Mouse (Mus musculus): ENCODE data around the gene Apobec2. TPM values are rescaled to one million over a fixed set of nuclear protein-coding genes. Genes with fewer than 3 reads are reported as not detected.
A peak's percentile ranks its signal among the peaks of the same experiment; 100 is the strongest.

Gene Apobec2
- polyA plus RNA-seq, 1 experiment = 0.13 TPM

- TF ChIP-seq CTCF (IDR thresholded peaks at IDR 0.05; ENCODE audit: extremely low read depth, insufficient read depth, low read length) = no peak
- no peak for TF ChIP-seq POLR2A (IDR thresholded peaks at IDR 0.05; ENCODE audit: extremely low read depth, insufficient read depth, low read length)
- H3K4me3 ChIP-seq (ENCODE audit: insufficient read depth, low read length) = no peak overlapping the region; the same call in 1 of the 2 replicates
- no peak overlapping the region for H3K27ac ChIP-seq (ENCODE audit: insufficient read depth, low read length)
- H3K4me1 ChIP-seq (ENCODE audit: control insufficient read depth, insufficient read depth, low read length) = peaks cover 5% of the 10 kb centered on the region; the same call in 1 of the 2 replicates
These were observed 21.5 kb downstream of the Apobec2 start for GRCm38 (mm10) chr17:48411241-48411640.

GRCm38 (mm10) chr17:48410299-48410785 lies 22.4 kb downstream of the Apobec2 start:
- peak overlapping the region; percentile 71 for H3K4me3 ChIP-seq (ENCODE audit: insufficient read depth, low read length)
- peak overlapping the region; percentile 77 for H3K27ac ChIP-seq (ENCODE audit: insufficient read depth, low read length)
- no peak for TF ChIP-seq POLR2A (IDR thresholded peaks at IDR 0.05; ENCODE audit: extremely low read depth, insufficient read depth, low read length)
- H3K4me1 ChIP-seq (ENCODE audit: control insufficient read depth, insufficient read depth, low read length) = peaks cover 5% of the 10 kb centered on the region; the same call in 1 of the 2 replicates

- Histone ChIP-seq H3K27ac (ENCODE audit: insufficient read depth, low read length) (peak within 1 kb of the TSS; percentile 97), H3K4me1 (ENCODE audit: control insufficient read depth, insufficient read depth, low read length) (peaks cover 5% of the 10 kb centered on the region; the same call in 1 of the 2 replicates), H3K4me3 (ENCODE audit: insufficient read depth, low read length) (peak within 1 kb of the TSS; percentile 85)
- peak; percentile 69 for TF ChIP-seq POLR2A (IDR thresholded peaks at IDR 0.05; ENCODE audit: extremely low read depth, insufficient read depth, low read length)
- TF ChIP-seq CTCF (IDR thresholded peaks at IDR 0.05; ENCODE audit: extremely low read depth, insufficient read depth, low read length) = no peak
These were observed 23.1 kb downstream of the Apobec2 start, which contains the start of the genes Nfya and Oard1 for GRCm38 (mm10) chr17:48409380-48410298. Gene Nfya (minus strand): TSS chr17:48409906. Gene Oard1 (plus strand): TSS chr17:48410014.

GRCm38 (mm10) chr17:48408526-48409291 lies 24.0 kb downstream of the Apobec2 start:
- TF ChIP-seq POLR2A (IDR thresholded peaks at IDR 0.05; ENCODE audit: extremely low read depth, insufficient read depth, low read length) (peak; percentile 40; the same call in 1 of the 2 replicates), CTCF (IDR thresholded peaks at IDR 0.05; ENCODE audit: extremely low read depth, insufficient read depth, low read length) (no peak)
- peak overlapping the region; percentile 97 for H3K27ac ChIP-seq (ENCODE audit: insufficient read depth, low read length)
- peak overlapping the region; percentile 85 for H3K4me3 ChIP-seq (ENCODE audit: insufficient read depth, low read length)
- H3K4me1 ChIP-seq (ENCODE audit: control insufficient read depth, insufficient read depth, low read length) = peaks cover 5% of the 10 kb centered on the region; the same call in 1 of the 2 replicates

GRCm38 (mm10) chr17:48407910-48408525 lies 24.7 kb downstream of the Apobec2 start:
- Histone ChIP-seq H3K4me3 (ENCODE audit: insufficient read depth, low read length) (peak overlapping the region; percentile 85), H3K27ac (ENCODE audit: insufficient read depth, low read length) (peak overlapping the region; percentile 45; the same call in 1 of the 2 replicates), H3K4me1 (ENCODE audit: control insufficient read depth, insufficient read depth, low read length) (peaks cover 5% of the 10 kb centered on the region; the same call in 1 of the 2 replicates)
- no peak for TF ChIP-seq POLR2A (IDR thresholded peaks at IDR 0.05; ENCODE audit: extremely low read depth, insufficient read depth, low read length)
- no peak for TF ChIP-seq CTCF (IDR thresholded peaks at IDR 0.05; ENCODE audit: extremely low read depth, insufficient read depth, low read length)

GRCm38 (mm10) chr17:48407154-48407553 lies 25.6 kb downstream of the Apobec2 start:
- no peak overlapping the region for H3K27ac ChIP-seq (ENCODE audit: insufficient read depth, low read length)
- H3K4me1 ChIP-seq (ENCODE audit: control insufficient read depth, insufficient read depth, low read length) = peaks cover 5% of the 10 kb centered on the region; the same call in 1 of the 2 replicates
- H3K4me3 ChIP-seq (ENCODE audit: insufficient read depth, low read length) = no peak overlapping the region
- no peak for TF ChIP-seq CTCF (IDR thresholded peaks at IDR 0.05; ENCODE audit: extremely low read depth, insufficient read depth, low read length)
- no peak for TF ChIP-seq POLR2A (IDR thresholded peaks at IDR 0.05; ENCODE audit: extremely low read depth, insufficient read depth, low read length)

GRCm38 (mm10) chr17:48404706-48405105 lies 28.0 kb downstream of the Apobec2 start:
- Histone ChIP-seq H3K4me1 (ENCODE audit: control insufficient read depth, insufficient read depth, low read length) (peaks cover 2% of the 10 kb centered on the region; the same call in 1 of the 2 replicates), H3K4me3 (ENCODE audit: insufficient read depth, low read length) (no peak overlapping the region)
- no peak for TF ChIP-seq POLR2A (IDR thresholded peaks at IDR 0.05; ENCODE audit: extremely low read depth, insufficient read depth, low read length)
- TF ChIP-seq CTCF (IDR thresholded peaks at IDR 0.05; ENCODE audit: extremely low read depth, insufficient read depth, low read length) = no peak

GRCm38 (mm10) chr17:48403848-48404247 lies 28.9 kb downstream of the Apobec2 start:
- TF ChIP-seq POLR2A (IDR thresholded peaks at IDR 0.05; ENCODE audit: extremely low read depth, insufficient read depth, low read length) = no peak
- TF ChIP-seq CTCF (IDR thresholded peaks at IDR 0.05; ENCODE audit: extremely low read depth, insufficient read depth, low read length) = no peak
- no peak overlapping the region for H3K27ac ChIP-seq (ENCODE audit: insufficient read depth, low read length)
- H3K4me3 ChIP-seq (ENCODE audit: insufficient read depth, low read length) = no peak overlapping the region

More at GRCm38 (mm10) chr17:48404706-48405105, 28.0 kb downstream of the Apobec2 start:
- H3K27ac ChIP-seq (ENCODE audit: insufficient read depth, low read length) = no peak overlapping the region

More at GRCm38 (mm10) chr17:48403848-48404247, 28.9 kb downstream of the Apobec2 start:
- H3K4me1 ChIP-seq (ENCODE audit: control insufficient read depth, insufficient read depth, low read length) = peaks cover 2% of the 10 kb centered on the region; the same call in 1 of the 2 replicates

Measured in cortical plate, adult 2 months (tissue).